Comparison of ENCODE assay signal across 9 mouse cellular contexts in the genomic region with DNA sequence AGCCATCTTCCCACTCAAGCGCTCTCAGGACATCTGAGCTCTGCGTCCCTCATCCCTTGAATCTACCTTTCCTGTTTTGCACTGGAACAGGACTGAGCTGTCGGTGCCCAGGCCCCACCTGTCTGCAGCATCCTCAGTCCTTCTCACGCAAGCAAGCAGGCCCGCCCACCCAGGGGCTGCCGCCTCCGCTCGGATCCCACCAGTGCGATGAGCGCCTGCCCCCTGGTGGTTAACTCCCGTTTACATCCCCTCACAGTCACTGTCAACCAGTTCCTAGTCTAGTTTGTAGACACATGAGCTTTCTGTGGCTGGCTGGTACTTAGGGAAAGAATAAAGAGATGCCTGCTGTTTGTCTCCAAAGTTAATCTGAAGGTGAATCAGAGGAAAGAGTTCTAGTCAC. TPM values are rescaled to one million over a fixed set of nuclear protein-coding genes. Genes with fewer than 3 reads are reported as not detected.
DNase-seq lines count a peak whose midpoint lies in the region; ATAC-seq and TF ChIP-seq lines count a peak whose summit lies in the region.
"Had no signal": no experiment of that assay in that cellular context is flagged by ENCODE, and none has a peak within 500 bp of the region (broad histone marks: within the 10 kb centered on the region; RNA-seq: fewer than 3 reads in every experiment).

No protein-coding gene starts in this region.

- peak; percentile 86 to 87 for DNase-seq in cerebellum, postnatal 10 days
- no peak for DNase-seq in cerebellum, adult 9-10 months
- DNase-seq in forebrain, embryonic 10.5 days (ENCODE audit: extremely low spot score, low spot score), result peak; percentile 63
- DNase-seq in liver, embryonic 11.5 days (ENCODE audit: low spot score), result peak; percentile 64
- DNase-seq in neural tube, embryonic 11.5 days (ENCODE audit: low spot score), result peak; percentile 75
- DNase-seq in yolk sac, embryonic 10.5 days (ENCODE audit: low spot score), result peak; percentile 57

- no peaks in the 10 kb centered on the region for H3K9me3 ChIP-seq in ES-Bruce4 (replicated peaks; ENCODE audit: control insufficient read depth, insufficient read depth, low read length, poor library complexity, severe bottlenecking)
- no peaks in the 10 kb centered on the region for H3K9me3 ChIP-seq in forebrain, embryonic 10.5 days
- H3K9me3 ChIP-seq in intestine, postnatal 0 days (ENCODE audit: control insufficient read depth), result no peaks in the 10 kb centered on the region
- H3K9me3 ChIP-seq in liver, embryonic 11.5 days (ENCODE audit: control insufficient read depth, low read length), result no peaks in the 10 kb centered on the region
- H3K9me3 ChIP-seq in neural tube, embryonic 11.5 days (ENCODE audit: control insufficient read depth, low read length), result no peaks in the 10 kb centered on the region
- H3K9me3 ChIP-seq: G1E had no signal

- ATAC-seq in intestine, postnatal 0 days, result no peak
- ATAC-seq in liver, embryonic 11.5 days (replicated peaks; ENCODE audit: low FRiP score), result peak; percentile 49; the same call in 1 of the 2 replicates
- no peak for ATAC-seq in neural tube, embryonic 11.5 days (ENCODE audit: insufficient read depth, low FRiP score, low TSS enrichment)

- H3K27me3 ChIP-seq in ES-Bruce4 (ENCODE audit: control insufficient read depth, insufficient read depth, low read length, poor library complexity, severe bottlenecking), result no peaks in the 10 kb centered on the region
- no peaks in the 10 kb centered on the region for H3K27me3 ChIP-seq in forebrain, embryonic 10.5 days (ENCODE audit: poor library complexity, severe bottlenecking)
- H3K27me3 ChIP-seq in intestine, postnatal 0 days (replicated peaks; ENCODE audit: control insufficient read depth, insufficient read depth, low read length), result no peaks in the 10 kb centered on the region
- H3K27me3 ChIP-seq in liver, embryonic 11.5 days (replicated peaks; ENCODE audit: control insufficient read depth, insufficient read depth, low read length), result no peaks in the 10 kb centered on the region
- no peaks in the 10 kb centered on the region for H3K27me3 ChIP-seq in neural tube, embryonic 11.5 days (ENCODE audit: control insufficient read depth, insufficient read depth, low read length)

- 0 out of 2 replicates have a peak, but pooled peaks have one; percentile 9 for TF ChIP-seq EP300 in ES-Bruce4 (IDR thresholded peaks at IDR 0.05; ENCODE audit: insufficient read depth, low read depth, low read length)

- no peak overlapping the region for H3K27ac ChIP-seq in ES-Bruce4 (ENCODE audit: insufficient read depth, low read length)
- H3K27ac ChIP-seq in forebrain, embryonic 10.5 days, result no peak overlapping the region
- no peak overlapping the region for H3K27ac ChIP-seq in intestine, postnatal 0 days (ENCODE audit: low read depth, low read length)
- no peak overlapping the region for H3K27ac ChIP-seq in liver, embryonic 11.5 days (ENCODE audit: low read depth, low read length)
- H3K27ac ChIP-seq in neural tube, embryonic 11.5 days (ENCODE audit: low read depth, low read length), result no peak overlapping the region

- H3K36me3 ChIP-seq in ES-Bruce4 (ENCODE audit: control insufficient read depth, insufficient read depth, low read length, poor library complexity, severe bottlenecking), result peaks cover 7% of the 10 kb centered on the region
- peaks cover 66% of the 10 kb centered on the region for H3K36me3 ChIP-seq in forebrain, embryonic 10.5 days (replicated peaks)
- H3K36me3 ChIP-seq in intestine, postnatal 0 days (ENCODE audit: control insufficient read depth, insufficient read depth), result peaks cover 42% of the 10 kb centered on the region
- peaks cover 11% of the 10 kb centered on the region for H3K36me3 ChIP-seq in liver, embryonic 11.5 days (ENCODE audit: control insufficient read depth, insufficient read depth, low read length)
- H3K36me3 ChIP-seq in neural tube, embryonic 11.5 days (ENCODE audit: control insufficient read depth, insufficient read depth, low read length), result peaks cover 3% of the 10 kb centered on the region

- WGBS in forebrain, embryonic 10.5 days, result 27% methylated on average over 11 of the region's 11 CpGs
- WGBS in intestine, postnatal 0 days, result 23% methylated on average over 11 of the region's 11 CpGs
- 31% methylated on average over 11 of the region's 11 CpGs for WGBS in liver, embryonic 11.5 days
- WGBS in neural tube, embryonic 11.5 days, result 31% methylated on average over 11 of the region's 11 CpGs

- H3K9ac ChIP-seq in ES-Bruce4 (ENCODE audit: low read depth, poor library complexity, severe bottlenecking), result no peak overlapping the region
- H3K9ac ChIP-seq in intestine, postnatal 0 days (ENCODE audit: low read depth, low read length), result no peak overlapping the region
- H3K9ac ChIP-seq in liver, embryonic 11.5 days (ENCODE audit: low read depth, low read length), result no peak overlapping the region
- H3K9ac ChIP-seq in neural tube, embryonic 11.5 days (ENCODE audit: low read length), result no peak overlapping the region

- no peak overlapping the region for H3K4me3 ChIP-seq in ES-Bruce4 (ENCODE audit: low read depth, low read length)
- H3K4me3 ChIP-seq in forebrain, embryonic 10.5 days, result no peak overlapping the region
- no peak overlapping the region for H3K4me3 ChIP-seq in intestine, postnatal 0 days (ENCODE audit: low read depth, low read length)
- H3K4me3 ChIP-seq in liver, embryonic 11.5 days (ENCODE audit: low read depth, low read length), result no peak overlapping the region
- H3K4me3 ChIP-seq in neural tube, embryonic 11.5 days (ENCODE audit: low read depth, low read length), result no peak overlapping the region

- TF ChIP-seq CTCF in ES-Bruce4 (IDR thresholded peaks at IDR 0.05; ENCODE audit: low read depth, low read length), result peak; percentile 87
- TF ChIP-seq CTCF in intestine, postnatal 0 days (IDR thresholded peaks at IDR 0.05; ENCODE audit: low read depth), result peak; percentile 88

- TF ChIP-seq POLR2A in ES-Bruce4 (IDR thresholded peaks at IDR 0.05; ENCODE audit: insufficient read depth, low read length), result no peak

- no peak overlapping the region for H3K4me2 ChIP-seq in intestine, postnatal 0 days (replicated peaks; ENCODE audit: low read depth)
- no peak overlapping the region for H3K4me2 ChIP-seq in liver, embryonic 11.5 days
- H3K4me2 ChIP-seq in neural tube, embryonic 11.5 days (ENCODE audit: low read depth), result no peak overlapping the region

- peaks cover 14% of the 10 kb centered on the region for H3K4me1 ChIP-seq in ES-Bruce4 (ENCODE audit: control insufficient read depth, insufficient read depth, low read length)
- peaks cover 63% of the 10 kb centered on the region for H3K4me1 ChIP-seq in forebrain, embryonic 10.5 days
- no peaks in the 10 kb centered on the region; the same call in 1 of the 2 replicates for H3K4me1 ChIP-seq in intestine, postnatal 0 days (replicated peaks; ENCODE audit: control insufficient read depth, insufficient read depth, low read length)
- H3K4me1 ChIP-seq in liver, embryonic 11.5 days (replicated peaks; ENCODE audit: control insufficient read depth, insufficient read depth, low read length), result peaks cover 4% of the 10 kb centered on the region; the same call in 1 of the 2 replicates
- H3K4me1 ChIP-seq in neural tube, embryonic 11.5 days (ENCODE audit: control insufficient read depth, insufficient read depth, low read length), result no peaks in the 10 kb centered on the region; the same call in 1 of the 2 replicates

RNA-seq across cellular contexts. Expression of gene Szrd1, which starts 18.9 kb away (rescaled TPM):
- polyA plus RNA-seq in ES-Bruce4 (2011; ENCODE audit: insufficient read depth, insufficient read length, low read depth, missing spikeins), result 122 and 136 TPM in 2 replicates
- 38.2 and 45.2 TPM in 2 replicates for polyA plus RNA-seq in forebrain, embryonic 10.5 days (2016; fragmentation: Nextera tagmentation; extraction: Ambion mirVana)
- 35.0 TPM in 2 replicates for polyA plus RNA-seq in intestine, postnatal 0 days (2015; fragmentation: Nextera tagmentation; extraction: Ambion mirVana)
- polyA plus RNA-seq in liver, embryonic 11.5 days (2014; fragmentation: Nextera tagmentation; extraction: Ambion mirVana), result 24.7 and 26.2 TPM in 2 replicates
- polyA plus RNA-seq in neural tube, embryonic 11.5 days (2014; fragmentation: Nextera tagmentation; extraction: Ambion mirVana), result 30.7 and 32.1 TPM in 2 replicates

RNA-seq across cellular contexts. Expression of gene Fbxo42, which starts 27.0 kb away (rescaled TPM):
- 24.6 and 31.8 TPM in 2 replicates for polyA plus RNA-seq in ES-Bruce4 (2011; ENCODE audit: insufficient read depth, insufficient read length, low read depth, missing spikeins)
- 27.0 and 29.6 TPM in 2 replicates for polyA plus RNA-seq in forebrain, embryonic 10.5 days (2016; fragmentation: Nextera tagmentation; extraction: Ambion mirVana)
- 11.6 and 14.3 TPM in 2 replicates for polyA plus RNA-seq in intestine, postnatal 0 days (2015; fragmentation: Nextera tagmentation; extraction: Ambion mirVana)
- polyA plus RNA-seq in liver, embryonic 11.5 days (2014; fragmentation: Nextera tagmentation; extraction: Ambion mirVana), result 26.0 and 28.7 TPM in 2 replicates
- polyA plus RNA-seq in neural tube, embryonic 11.5 days (2014; fragmentation: Nextera tagmentation; extraction: Ambion mirVana), result 29.3 and 30.3 TPM in 2 replicates

RNA-seq across cellular contexts. Expression of gene Spata21, which starts 32.6 kb away (rescaled TPM):
- 0.67 TPM in 1 of 2 replicates, not detected in the other for polyA plus RNA-seq in ES-Bruce4 (2011; ENCODE audit: insufficient read depth, insufficient read length, low read depth, missing spikeins)
- polyA plus RNA-seq in forebrain, embryonic 10.5 days (2016; fragmentation: Nextera tagmentation; extraction: Ambion mirVana), result 0.15 and 0.17 TPM in 2 replicates
- polyA plus RNA-seq in intestine, postnatal 0 days (2015; fragmentation: Nextera tagmentation; extraction: Ambion mirVana), result 0.12 and 0.33 TPM in 2 replicates
- 0.19 TPM in 1 of 2 replicates, not detected in the other for polyA plus RNA-seq in liver, embryonic 11.5 days (2014; fragmentation: Nextera tagmentation; extraction: Ambion mirVana)
- not detected in 2 replicates for polyA plus RNA-seq in neural tube, embryonic 11.5 days (2014; fragmentation: Nextera tagmentation; extraction: Ambion mirVana)
- polyA plus RNA-seq: G1E had no signal

RNA-seq across cellular contexts. Expression of gene Necap2, which starts 42.5 kb away (rescaled TPM):
- polyA plus RNA-seq in ES-Bruce4 (2011; ENCODE audit: insufficient read depth, insufficient read length, low read depth, missing spikeins), result 27.7 and 34.6 TPM in 2 replicates
- 54.1 and 54.7 TPM in 2 replicates for polyA plus RNA-seq in forebrain, embryonic 10.5 days (2016; fragmentation: Nextera tagmentation; extraction: Ambion mirVana)
- polyA plus RNA-seq in intestine, postnatal 0 days (2015; fragmentation: Nextera tagmentation; extraction: Ambion mirVana), result 103 TPM in 2 replicates
- 178 and 180 TPM in 2 replicates for polyA plus RNA-seq in liver, embryonic 11.5 days (2014; fragmentation: Nextera tagmentation; extraction: Ambion mirVana)
- 47.7 and 53.0 TPM in 2 replicates for polyA plus RNA-seq in neural tube, embryonic 11.5 days (2014; fragmentation: Nextera tagmentation; extraction: Ambion mirVana)
